Mouse (Mus musculus) kidney, adult 2 months (tissue): ENCODE measurements at regions not wholly inside any gene's neighbourhood (a gene's known extent, or its start where the extent isn't known, plus 50 kb on each side); places are given as distances from the start of the nearest gene placed in this dataset.

Experiments
- DNase-seq: peaks from one replicate; pipeline ENCODE4 v3.0.0; 2021
- H3K27ac ChIP-seq: fragments of 200-500 bp; 2 replicates; pipeline ENCODE4 v1.5.1; 2012; ENCODE audit warnings: low read depth, low read length, control low read depth, inconsistent platforms; ENCODE audit not compliant: insufficient read depth
- H3K27me3 ChIP-seq: fragments of 200-500 bp; replicated peaks from 2 replicates; pipeline ENCODE4 v1.6.1; 2012; ENCODE audit warnings: mild to moderate bottlenecking, moderate library complexity, low read length, inconsistent platforms; ENCODE audit not compliant: control insufficient read depth, insufficient read depth
- H3K36me3 ChIP-seq: fragments of 200-500 bp; 2 replicates; pipeline ENCODE4 v1.6.1; 2012; ENCODE audit warnings: mild to moderate bottlenecking, moderate library complexity, low read length, inconsistent platforms; ENCODE audit not compliant: control insufficient read depth, insufficient read depth
- H3K4me1 ChIP-seq: fragments of 200-500 bp; 2 replicates; pipeline ENCODE4 v1.6.1; 2011; ENCODE audit warnings: low read length; ENCODE audit not compliant: control insufficient read depth, insufficient read depth
- H3K4me3 ChIP-seq: fragments of 200-500 bp; 2 replicates; pipeline ENCODE4 v1.5.1; 2011; ENCODE audit warnings: mild to moderate bottlenecking, low read depth, low read length, control low read depth; ENCODE audit not compliant: insufficient read depth
- CTCF ChIP-seq: fragments of 200-500 bp; conservative IDR thresholded peaks from 2 replicates; pipeline ENCODE4 v1.5.1; 2011; ENCODE audit warnings: low read depth, mild to moderate bottlenecking, control low read depth, low read length, moderate library complexity, mixed read lengths; ENCODE audit not compliant: insufficient read depth, insufficient read length
- POLR2A ChIP-seq: fragments of 200-500 bp; IDR thresholded peaks from one replicate; pipeline ENCODE4 v1.6.1; 2011; ENCODE audit warnings: low read depth, low read length, control low read depth
- WGBS: fragments of 180-500 bp; shearing (Covaris S2); methylation state at CpG from one replicate; pipeline ENCODE4 v1.1.7; 2018; 5-methylcytosine and 5-hydroxymethylcytosine counted together

DNA sequence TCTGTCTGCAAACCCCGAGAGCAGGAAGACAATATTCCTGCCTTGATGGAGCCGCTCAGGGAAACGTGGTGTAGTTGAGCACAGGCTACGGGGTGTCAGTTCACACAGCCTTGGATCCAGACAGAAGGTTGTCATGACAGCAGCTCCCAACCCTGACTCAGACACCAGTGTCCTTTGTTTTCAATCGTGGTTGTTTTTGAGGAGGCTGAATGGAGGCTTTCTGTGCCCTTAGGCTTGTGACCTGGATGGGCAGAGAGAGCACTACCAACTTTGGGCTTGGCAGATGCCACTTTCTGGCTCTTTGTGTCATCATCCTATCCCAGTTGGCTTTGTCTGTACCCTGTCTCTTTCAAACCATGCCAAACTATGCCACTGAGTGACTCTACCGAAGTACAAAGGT lies 57.8 kb upstream of the Zfp706 start:
- Histone ChIP-seq H3K4me1 (no peaks in the 10 kb centered on the region), H3K4me3 (no peak overlapping the region), H3K27ac (no peak overlapping the region), H3K27me3 (no peaks in the 10 kb centered on the region), H3K36me3 (no peaks in the 10 kb centered on the region)
- DNase-seq = no peak
- 88% methylated on average over 6 of the region's 6 CpGs for WGBS
- no peak for TF ChIP-seq POLR2A

GRCm38 (mm10) chr15:37063781-37064383 lies 56.3 kb upstream of the Zfp706 start:
- 87% methylated on average over 6 of the region's 6 CpGs for WGBS
- Histone ChIP-seq H3K27me3 (no peaks in the 10 kb centered on the region), H3K27ac (no peak overlapping the region), H3K4me3 (no peak overlapping the region), H3K36me3 (no peaks in the 10 kb centered on the region), H3K4me1 (no peaks in the 10 kb centered on the region)
- DNase-seq = no peak
- no peak for TF ChIP-seq CTCF
- TF ChIP-seq POLR2A = no peak

DNA sequence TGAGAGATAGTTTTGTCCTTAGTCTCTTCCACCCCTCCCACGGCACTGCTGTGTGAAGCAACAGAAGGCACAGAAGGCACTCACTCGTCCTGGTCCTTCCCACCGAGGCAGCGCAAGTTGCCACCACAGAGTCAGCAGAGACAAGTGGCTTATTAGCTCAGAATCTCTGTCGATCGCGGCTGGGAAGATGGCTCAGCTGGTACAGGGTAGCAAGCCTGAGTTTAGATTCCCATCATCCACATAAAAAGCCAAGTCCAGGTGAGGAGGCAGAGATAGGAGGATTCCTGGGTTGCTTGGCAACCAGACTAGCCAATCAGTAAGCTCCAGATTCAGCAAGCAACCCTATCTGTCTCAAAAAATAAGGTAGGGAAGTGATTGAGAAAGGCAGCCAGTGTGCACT lies 55.0 kb upstream of the Zfp706 start:
- WGBS = 91% methylated on average over 7 of the region's 7 CpGs
- Histone ChIP-seq H3K4me3 (no peak overlapping the region), H3K27me3 (no peaks in the 10 kb centered on the region), H3K36me3 (no peaks in the 10 kb centered on the region), H3K27ac (no peak overlapping the region), H3K4me1 (no peaks in the 10 kb centered on the region)
- no peak for DNase-seq
- TF ChIP-seq POLR2A (no peak), CTCF (no peak)

- 86% methylated on average over 6 of the region's 6 CpGs for WGBS
- no peak overlapping the region for H3K27ac ChIP-seq
Measured at GRCm38 (mm10) chr15:37061501-37061900, 53.9 kb upstream of the Zfp706 start.

DNA sequence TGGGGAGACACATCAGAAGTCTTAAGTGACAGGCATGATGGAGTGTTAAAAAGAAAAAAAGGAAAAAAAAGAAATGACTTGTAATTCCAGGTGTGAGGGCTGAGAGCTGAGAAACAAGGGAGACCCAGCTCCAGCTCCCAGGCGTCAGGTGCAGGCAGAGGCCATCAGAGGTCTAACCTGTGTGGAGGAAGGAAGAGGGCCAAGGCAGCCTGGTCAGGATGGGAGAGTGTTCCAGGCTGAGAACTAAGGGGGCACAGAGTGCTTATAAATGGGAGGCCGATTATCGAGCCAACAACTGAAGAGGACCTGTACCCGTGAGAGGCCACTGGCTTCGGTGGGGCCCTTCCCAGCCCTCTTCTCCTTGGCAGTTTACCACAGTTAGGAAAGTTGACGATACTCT lies 53.3 kb upstream of the Zfp706 start:
- Histone ChIP-seq H3K36me3 (no peaks in the 10 kb centered on the region), H3K4me1 (no peaks in the 10 kb centered on the region), H3K27ac (no peak overlapping the region), H3K4me3 (no peak overlapping the region), H3K27me3 (no peaks in the 10 kb centered on the region)
- DNase-seq = no peak
- no peak for TF ChIP-seq CTCF
- no peak for TF ChIP-seq POLR2A
- 93% methylated on average over 6 of the region's 6 CpGs for WGBS

More at GRCm38 (mm10) chr15:37061501-37061900, 53.9 kb upstream of the Zfp706 start:
- Histone ChIP-seq H3K4me3 (no peak overlapping the region), H3K27me3 (no peaks in the 10 kb centered on the region), H3K36me3 (no peaks in the 10 kb centered on the region), H3K4me1 (no peaks in the 10 kb centered on the region)
- no peak for TF ChIP-seq CTCF
- TF ChIP-seq POLR2A = no peak
- no peak for DNase-seq
